Mouse (Mus musculus) embryo, embryonic 9.5 days (tissue): Measurements from ENCODE around the gene Antxrl.
A peak's percentile ranks its signal among the peaks of the same experiment; 100 is the strongest.

Experiments
- DNase-seq: peaks from one replicate; pipeline ENCODE4 v3.0.0-alpha.2; 2017; ENCODE audit errors: extremely low spot score

Gene Antxrl

DNA sequence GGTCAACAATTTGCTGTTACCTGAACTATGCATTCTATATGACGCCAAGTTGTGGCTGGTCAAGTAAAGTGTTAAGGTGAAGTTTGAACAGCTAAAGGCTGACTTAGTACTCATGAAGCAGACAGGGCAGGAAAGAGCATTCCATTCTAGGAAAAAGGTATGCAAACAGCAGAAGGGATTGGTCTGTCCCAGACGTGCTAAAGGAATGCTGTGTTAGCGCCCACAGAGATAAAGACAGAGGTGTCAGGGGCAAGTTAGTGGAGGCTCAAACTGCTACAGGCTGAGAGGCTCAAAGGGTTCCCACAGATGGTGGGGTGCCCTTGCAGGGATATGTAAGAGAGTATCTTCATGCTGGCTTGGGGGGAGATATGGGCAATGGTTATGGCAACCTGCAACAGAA lies 51.3 kb downstream of the Antxrl start:
- no peak for DNase-seq

DNA sequence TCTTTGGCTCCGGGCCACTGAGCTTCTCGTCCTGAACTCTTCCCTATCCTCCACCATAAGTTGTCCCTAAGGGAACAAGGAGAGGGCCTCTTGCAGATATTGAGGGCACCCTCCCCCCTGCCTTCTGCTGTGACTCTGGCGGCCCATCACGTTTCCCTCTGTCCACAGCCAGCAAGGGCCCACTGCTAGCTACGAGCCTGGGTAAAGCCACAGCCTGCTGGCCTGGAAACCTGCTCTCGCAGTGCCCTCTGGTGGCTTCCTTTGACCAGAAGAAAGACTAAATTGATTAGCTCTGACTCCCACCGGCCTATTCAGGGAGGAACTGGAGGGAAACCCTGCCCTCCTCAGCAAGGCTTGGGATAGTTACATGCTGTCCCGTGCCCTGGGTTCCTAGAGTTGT lies 52.4 kb downstream of the Antxrl start:
- peak; percentile 72 for DNase-seq

DNA sequence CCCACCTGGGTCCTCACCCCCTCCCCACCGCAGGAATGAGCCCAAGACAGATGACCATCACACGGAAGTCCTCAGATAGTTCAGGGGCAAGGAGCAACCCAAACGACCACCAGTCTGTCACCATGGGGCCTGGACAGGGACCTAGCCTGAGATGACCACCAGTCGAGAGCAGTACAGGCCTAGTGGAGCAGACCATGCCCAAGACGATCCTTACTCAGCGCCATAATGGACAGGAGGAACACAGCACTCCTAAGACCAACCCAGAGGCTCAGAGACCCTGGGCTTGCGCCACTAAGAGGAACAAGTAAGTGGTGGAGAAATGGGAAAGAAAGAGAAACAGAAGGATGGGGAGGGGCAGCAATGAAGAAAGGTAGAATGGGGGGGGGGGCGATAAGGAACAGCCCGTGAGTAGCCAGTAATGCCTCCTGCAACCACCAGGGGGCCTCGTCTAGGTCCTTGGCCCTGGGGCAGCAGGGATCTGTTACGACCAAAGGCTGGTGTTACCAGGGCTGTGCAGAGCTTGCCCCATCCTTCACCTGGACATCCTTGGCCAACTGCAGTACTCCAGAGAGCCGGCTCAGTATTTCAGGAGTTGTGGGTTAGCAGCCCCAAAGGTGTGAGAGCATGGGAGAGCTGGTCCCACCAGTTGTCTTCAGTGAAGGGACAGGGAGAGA lies 54.0 kb downstream of the Antxrl start:
- peak; percentile 34 for DNase-seq

DNA sequence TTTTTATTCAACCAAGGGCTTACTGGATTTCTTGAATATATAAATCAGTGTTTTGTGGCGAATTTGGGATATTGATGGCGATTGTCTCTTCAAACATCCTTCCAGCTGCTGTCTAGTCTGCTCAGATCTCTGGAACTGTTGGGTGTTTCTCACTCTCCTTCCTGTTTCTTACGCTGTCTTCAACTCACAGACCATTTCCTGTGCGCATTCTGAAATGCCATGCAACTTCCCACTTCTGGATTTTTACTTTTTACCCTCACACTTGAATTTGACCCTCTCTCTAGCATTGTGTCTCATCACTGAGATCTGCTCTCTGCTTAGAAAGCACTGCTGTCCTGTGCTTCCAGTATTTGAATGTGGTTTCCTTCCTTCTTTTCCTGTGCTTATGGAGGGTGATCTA lies 55.1 kb downstream of the Antxrl start:
- DNase-seq: no peak

DNA sequence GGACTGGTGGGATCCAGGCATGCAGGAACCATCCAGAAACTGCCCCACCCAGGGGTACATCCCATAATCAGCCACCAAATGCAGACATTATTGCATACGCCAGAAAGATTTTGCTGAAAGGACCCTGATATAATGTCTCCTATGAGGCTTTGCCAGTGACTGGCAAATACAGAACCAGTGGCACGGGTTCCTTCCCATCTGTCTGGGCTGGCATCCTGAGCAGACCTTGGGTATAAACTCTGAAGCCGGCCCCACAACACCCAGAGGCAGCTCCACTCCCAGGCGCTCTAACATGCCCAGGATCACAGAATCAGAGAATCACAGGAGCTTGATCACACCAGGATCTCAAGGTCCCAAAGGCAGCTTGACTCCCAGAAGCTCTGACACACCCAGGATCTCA lies 61.8 kb downstream of the Antxrl start:
- DNase-seq: no peak

DNA sequence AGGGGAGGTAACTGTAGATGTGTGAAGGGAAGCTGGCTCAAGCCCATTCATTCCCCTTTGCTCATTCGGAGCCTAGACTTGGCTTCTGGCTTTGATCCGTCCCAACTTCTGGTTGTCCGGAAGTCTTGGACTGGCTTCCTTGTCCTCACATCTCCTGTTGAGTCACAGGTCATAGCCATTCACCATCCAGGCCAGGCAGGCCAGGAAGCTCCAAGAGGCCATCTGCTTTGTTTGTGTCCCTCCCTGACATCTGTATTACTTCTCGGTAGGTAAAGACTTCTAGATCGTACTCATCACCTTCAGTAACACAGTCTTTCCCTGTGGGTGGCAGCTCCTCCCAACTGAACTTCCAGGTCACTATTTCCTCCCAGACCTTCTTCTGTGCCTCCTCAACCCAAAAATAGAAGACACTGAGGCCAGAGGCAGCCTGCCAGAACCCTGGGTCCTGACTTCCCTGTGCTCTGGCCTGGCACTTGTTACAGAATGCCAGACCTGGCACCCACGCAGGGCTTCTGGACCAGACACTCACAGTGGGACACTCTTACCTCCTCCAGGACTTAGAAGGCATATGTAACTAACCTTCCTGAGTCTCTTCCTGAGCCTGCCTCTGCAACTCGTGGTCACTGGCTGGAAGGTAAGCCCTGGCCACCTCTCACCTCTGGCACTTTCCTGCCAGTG lies 66.7 kb downstream of the Antxrl start:
- no peak for DNase-seq

DNA sequence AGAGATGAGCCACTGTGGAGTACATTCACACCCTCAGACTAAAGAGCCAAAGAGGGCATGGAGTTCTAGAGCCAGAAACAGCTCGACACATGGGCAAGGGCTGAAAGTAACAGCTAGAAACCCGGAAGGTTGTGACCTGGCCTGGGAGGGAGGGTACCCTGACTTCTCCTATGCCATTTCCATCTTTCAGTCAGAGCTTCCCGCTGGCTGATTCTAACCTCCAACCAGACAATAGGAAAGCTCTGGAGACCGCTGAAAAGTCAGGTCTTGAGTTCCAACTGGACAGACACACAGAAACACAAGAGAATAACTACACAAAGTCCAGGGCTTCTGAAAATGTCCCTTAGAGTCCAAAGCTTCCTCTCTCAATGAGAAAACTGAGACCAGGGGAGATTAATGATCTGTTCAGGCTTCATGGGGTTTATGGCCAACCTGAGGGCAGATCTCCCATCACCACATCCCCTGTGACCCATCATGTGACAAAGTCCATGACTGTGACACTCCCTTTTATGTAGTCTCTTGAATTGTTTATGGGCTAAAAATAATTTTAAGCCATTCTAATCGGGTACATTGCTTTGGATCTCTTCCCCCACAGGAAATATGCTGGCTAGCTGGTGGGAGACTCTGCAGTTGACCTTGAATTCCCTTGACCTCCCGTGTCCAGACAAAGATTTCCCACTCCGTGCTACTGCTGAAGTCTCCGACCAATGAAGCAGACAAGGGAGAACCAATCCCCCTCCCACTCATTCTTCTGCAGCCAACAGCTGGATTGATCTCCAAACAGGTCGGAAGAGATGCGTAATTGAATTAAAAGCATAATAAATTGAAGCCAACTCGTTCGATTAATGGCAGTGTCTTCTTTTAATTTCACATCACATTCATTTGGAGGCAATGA lies 67.8 kb downstream of the Antxrl start:
- no peak for DNase-seq

DNA sequence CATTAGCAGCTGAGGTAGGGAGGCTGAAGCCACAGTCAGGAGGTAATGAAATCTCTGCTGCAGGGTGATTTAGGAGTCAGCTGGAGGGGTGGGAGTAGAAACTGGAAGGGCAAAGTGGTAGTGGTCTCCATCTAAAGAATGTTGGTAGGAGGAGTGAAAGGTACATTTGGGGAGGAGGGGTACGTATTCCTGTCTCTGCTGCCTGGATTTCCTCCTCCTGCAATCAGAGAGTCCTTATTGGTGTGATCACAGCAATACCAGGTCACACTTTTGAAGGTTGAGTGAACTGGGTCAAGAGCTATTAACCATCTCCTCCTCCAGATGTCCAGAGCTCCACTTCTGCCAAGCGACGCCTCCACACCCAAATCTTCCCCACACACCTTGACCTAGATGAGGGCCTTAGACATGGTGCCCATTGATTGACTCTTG lies 68.4 kb downstream of the Antxrl start:
- no peak for DNase-seq

DNA sequence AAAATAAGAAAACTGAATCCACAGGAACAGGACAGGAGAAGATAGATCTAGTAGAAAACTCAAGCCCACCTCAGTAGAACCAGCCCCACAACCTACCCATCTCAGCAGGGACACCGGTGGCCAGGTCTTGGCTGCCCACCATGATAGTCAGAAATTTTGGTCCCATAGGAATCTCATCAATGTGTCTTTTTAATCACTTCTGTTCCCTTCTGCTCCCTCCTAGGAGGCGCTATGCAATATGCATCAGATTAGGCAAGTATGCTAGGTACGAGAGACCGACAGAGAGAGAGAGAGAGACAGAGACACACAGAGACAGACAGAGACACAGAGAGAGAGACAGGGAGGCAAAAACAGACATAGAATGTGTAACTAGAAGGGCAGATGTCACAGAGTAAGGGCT lies 69.2 kb downstream of the Antxrl start:
- no peak for DNase-seq
